Mouse (Mus musculus): ENCODE data around the gene Trpm1. TPM values are rescaled to one million over a fixed set of nuclear protein-coding genes. Genes with fewer than 3 reads are reported as not detected.

Trpm1 gene
- total RNA-seq, 2 experiments from 2014 or later = 0.33 TPM; not detected in 1

GRCm38 (mm10) chr7:64234310-64234820 lies 80.7 kb downstream of the Trpm1 start:
- DNase-seq = no peak

GRCm38 (mm10) chr7:64236521-64236920 lies 82.9 kb downstream of the Trpm1 start:
- DNase-seq = no peak

- DNase-seq = no peak
These were observed 84.1 kb downstream of the Trpm1 start for GRCm38 (mm10) chr7:64237747-64238146.

GRCm38 (mm10) chr7:64238410-64239086 lies 84.9 kb downstream of the Trpm1 start:
- DNase-seq = no peak

- DNase-seq = no peak
These were observed 85.6 kb downstream of the Trpm1 start for GRCm38 (mm10) chr7:64239138-64239805.

DNA sequence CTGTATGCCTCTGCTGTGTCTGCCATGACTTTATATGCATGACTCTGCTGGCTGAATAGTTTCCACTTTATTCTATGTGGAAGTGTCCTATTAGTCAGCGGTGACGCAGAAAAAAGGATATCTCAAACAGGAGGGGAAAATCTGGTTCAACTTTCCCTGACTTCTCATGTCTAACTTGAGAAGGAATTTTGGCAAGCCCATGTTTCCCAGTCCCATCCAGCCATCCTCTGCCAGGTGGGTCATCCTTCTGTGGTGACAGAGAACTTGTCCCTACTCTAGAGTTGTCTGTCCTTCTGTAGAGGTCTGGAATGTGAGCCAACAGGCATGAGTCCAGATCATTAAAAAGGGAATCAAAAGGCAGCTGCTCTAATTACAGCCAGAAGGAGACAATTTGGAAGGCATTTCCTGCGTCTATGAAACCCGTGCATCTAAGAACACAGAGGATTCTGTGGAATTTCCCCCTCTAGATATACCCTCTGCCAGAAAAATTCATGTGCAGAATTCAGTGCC lies 86.2 kb downstream of the Trpm1 start:
- DNase-seq = no peak

- no peak for DNase-seq
These were observed 88.8 kb downstream of the Trpm1 start for GRCm38 (mm10) chr7:64242424-64242823.

- no peak for DNase-seq
These were observed 90.7 kb downstream of the Trpm1 start for GRCm38 (mm10) chr7:64244371-64244770.

- no peak for DNase-seq
These were observed 93.1 kb downstream of the Trpm1 start for GRCm38 (mm10) chr7:64246713-64247112.

- no peak for DNase-seq
These were observed 94.7 kb downstream of the Trpm1 start for GRCm38 (mm10) chr7:64248352-64248751.

- no peak for DNase-seq
These were observed 96.1 kb downstream of the Trpm1 start for GRCm38 (mm10) chr7:64249715-64250114.

GRCm38 (mm10) chr7:64250417-64250816 lies 96.8 kb downstream of the Trpm1 start:
- DNase-seq = no peak

DNA sequence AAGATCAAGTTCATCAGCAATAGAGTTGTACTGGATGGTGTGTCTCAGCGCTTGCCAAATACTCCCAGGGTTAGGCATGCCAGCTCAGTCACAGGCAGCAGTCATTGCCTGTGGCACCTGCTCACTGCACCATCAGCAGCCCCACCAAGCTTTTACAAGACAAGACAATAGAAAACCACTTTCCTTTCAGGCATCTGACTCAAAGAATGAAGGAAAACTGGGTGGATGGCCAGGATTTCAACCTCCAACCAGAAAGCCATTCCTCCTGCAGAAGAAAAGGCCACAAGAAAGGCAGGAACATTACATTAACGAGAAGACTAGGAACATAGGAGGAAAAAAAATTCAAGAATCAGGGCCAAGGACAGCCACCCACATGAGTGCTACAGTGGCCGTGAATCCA lies 100.1 kb downstream of the Trpm1 start:
- no peak for DNase-seq

- no peak for DNase-seq
These were observed 112.1 kb downstream of the Trpm1 start for GRCm38 (mm10) chr7:64265502-64266279.

- DNase-seq = no peak
These were observed 113.0 kb downstream of the Trpm1 start for GRCm38 (mm10) chr7:64266587-64266986.

DNA sequence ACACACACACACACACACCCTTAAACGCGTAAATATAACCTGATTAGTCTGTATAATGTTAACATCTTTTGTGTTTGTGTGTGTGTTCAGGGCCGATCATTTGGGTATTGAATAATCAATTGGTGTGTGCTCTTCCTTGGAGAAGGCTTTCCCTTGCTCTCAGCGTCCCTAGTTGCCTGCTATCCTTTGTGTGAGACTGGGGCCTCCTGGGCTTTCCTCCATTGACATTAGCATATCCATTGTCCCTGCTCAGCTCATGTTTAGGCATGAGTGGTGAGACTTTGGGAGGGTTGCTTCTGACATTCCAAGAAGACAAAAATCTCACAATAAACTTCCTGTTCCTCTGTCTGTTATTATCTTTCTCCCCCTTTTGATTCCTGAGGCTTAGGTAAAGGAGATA lies 118.3 kb downstream of the Trpm1 start:
- DNase-seq = no peak

DNA sequence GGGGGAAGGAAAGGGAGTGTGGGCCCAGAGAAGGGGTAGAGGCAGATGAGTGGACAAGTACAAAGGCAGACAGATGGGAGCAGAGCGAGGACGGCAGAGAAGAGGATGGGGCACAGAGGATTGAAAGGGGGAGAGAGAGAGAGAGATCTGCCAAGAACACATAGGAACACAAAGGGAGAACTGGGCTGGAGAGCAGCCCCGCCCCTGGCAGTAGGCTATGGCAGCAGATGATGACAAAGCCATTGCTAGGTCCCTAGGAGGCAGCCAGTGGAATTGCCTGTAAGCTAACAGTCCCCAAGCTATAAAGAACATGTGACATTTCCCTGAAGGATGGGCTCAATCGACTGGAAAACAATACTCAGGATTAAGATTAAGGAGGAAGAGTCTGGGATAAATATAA lies 121.9 kb downstream of the Trpm1 start:
- DNase-seq = no peak

DNA sequence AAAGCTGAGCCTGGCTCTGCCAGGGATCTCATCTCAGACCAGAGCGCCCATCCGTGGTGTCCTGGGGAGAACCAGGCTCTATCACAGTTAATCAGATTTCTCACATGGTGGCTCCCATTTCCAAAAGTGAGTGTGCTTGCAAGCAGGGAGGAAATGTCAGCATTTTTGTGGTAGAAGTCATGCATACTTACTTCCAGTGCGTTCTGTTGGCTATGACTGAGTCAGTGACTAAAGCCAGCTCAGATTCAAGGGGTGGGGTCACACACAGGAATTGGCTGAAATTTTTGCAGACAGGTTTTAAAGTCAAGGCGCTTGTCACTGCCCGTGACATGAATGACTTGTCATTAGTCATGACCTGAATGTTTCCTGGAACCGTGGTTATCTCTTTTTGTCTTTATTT lies 123.3 kb downstream of the Trpm1 start:
- DNase-seq = peak; percentile 7

GRCm38 (mm10) chr7:64278526-64278925 lies 124.9 kb downstream of the Trpm1 start:
- DNase-seq = no peak

DNA sequence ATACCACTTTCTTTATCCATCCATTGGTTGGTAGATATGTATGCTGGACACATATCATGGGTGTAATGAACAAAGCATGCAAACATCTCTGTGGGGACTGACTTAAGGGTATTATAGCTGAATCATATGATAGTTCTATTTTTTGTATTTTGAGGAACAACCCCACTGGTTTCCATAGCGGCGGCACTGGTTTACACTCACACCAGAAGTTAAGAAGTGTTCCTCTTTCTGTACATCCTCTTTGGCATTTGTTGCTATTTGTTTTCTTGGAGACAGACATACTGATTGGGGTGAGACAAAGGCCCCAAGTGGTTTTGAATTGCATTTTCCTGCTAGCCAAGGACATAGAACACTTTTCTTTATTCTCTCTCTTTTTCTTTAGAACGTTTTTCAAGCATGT lies 125.9 kb downstream of the Trpm1 start:
- no peak for DNase-seq

GRCm38 (mm10) chr7:64286566-64286965 lies 132.9 kb downstream of the Trpm1 start:
- no peak for DNase-seq

GRCm38 (mm10) chr7:64287414-64288091 lies 133.9 kb downstream of the Trpm1 start, which contains the start of gene Mtmr10:
TSS of gene Mtmr10 (plus strand) at chr7:64287653.
- peak; percentile 99 for DNase-seq

Data from gastrocnemius, postnatal 25 days (tissue).